Mouse (Mus musculus) liver, embryonic 15.5 days (tissue): ENCODE results near the gene Smim24. TPM values are rescaled to one million over a fixed set of nuclear protein-coding genes. Genes with fewer than 3 reads are reported as not detected.

Experiments used
- ATAC-seq: fragments of 200-750 bp; cut with Nextera tagmentation; 2 replicates; pipeline ENCODE4 v1.8.0; 2017; ENCODE audit warnings: moderate number of reproducible peaks, mild to moderate bottlenecking, moderate library complexity; ENCODE audit not compliant: insufficient read depth
- H3K27ac ChIP-seq: fragments of 300-500 bp; sonication (generic); replicated peaks from 2 replicates; pipeline ENCODE4 v1.5.1; 2015; ENCODE audit warnings: mild to moderate bottlenecking, inconsistent platforms
- H3K27me3 ChIP-seq: fragments of 300-500 bp; sonication (generic); 2 replicates; pipeline ENCODE4 v1.6.1; 2015; ENCODE audit warnings: mild to moderate bottlenecking, inconsistent platforms
- H3K36me3 ChIP-seq: fragments of 300-500 bp; sonication (generic); replicated peaks from 2 replicates; pipeline ENCODE4 v1.6.1; 2015; ENCODE audit warnings: moderate library complexity, mild to moderate bottlenecking, inconsistent platforms
- H3K4me1 ChIP-seq: fragments of 300-500 bp; sonication (generic); replicated peaks from 2 replicates; pipeline ENCODE4 v1.6.1; 2015; ENCODE audit warnings: inconsistent platforms
- H3K4me2 ChIP-seq: fragments of 300-500 bp; sonication (generic); 2 replicates; pipeline ENCODE4 v1.6.1; 2015; ENCODE audit warnings: moderate library complexity, mild to moderate bottlenecking, inconsistent platforms
- H3K4me3 ChIP-seq: fragments of 300-500 bp; sonication (generic); replicated peaks from 2 replicates; pipeline ENCODE4 v1.5.1; 2015; ENCODE audit warnings: mild to moderate bottlenecking, inconsistent platforms
- H3K9ac ChIP-seq: fragments of 300-500 bp; sonication (generic); 2 replicates; pipeline ENCODE4 v1.6.1; 2015; ENCODE audit warnings: moderate library complexity, mild to moderate bottlenecking, inconsistent platforms
- H3K9me3 ChIP-seq: fragments of 300-500 bp; sonication (generic); replicated peaks from 2 replicates; pipeline ENCODE4 v1.6.1; 2016; ENCODE audit warnings: inconsistent platforms
- WGBS: fragments of 180-500 bp; shearing (Covaris S2); methylation state at CpG from one replicate; pipeline ENCODE4 v1.1.7; 2015; ENCODE audit warnings: mixed read lengths; ENCODE audit not compliant: insufficient replicate concordance; 5-methylcytosine and 5-hydroxymethylcytosine counted together
- polyA plus RNA-seq: library from polyadenylated mRNA; unstranded; fragments of >200 nt; fragmentation: Nextera tagmentation; extraction: Ambion mirVana; gene quantifications from 2 replicates; pipeline ENCODE4 v1.2.1, GENCODE M21; 2015

The Smim24 gene
- polyA plus RNA-seq, 1 experiment from 2014 or later: 1.9 TPM

DNA sequence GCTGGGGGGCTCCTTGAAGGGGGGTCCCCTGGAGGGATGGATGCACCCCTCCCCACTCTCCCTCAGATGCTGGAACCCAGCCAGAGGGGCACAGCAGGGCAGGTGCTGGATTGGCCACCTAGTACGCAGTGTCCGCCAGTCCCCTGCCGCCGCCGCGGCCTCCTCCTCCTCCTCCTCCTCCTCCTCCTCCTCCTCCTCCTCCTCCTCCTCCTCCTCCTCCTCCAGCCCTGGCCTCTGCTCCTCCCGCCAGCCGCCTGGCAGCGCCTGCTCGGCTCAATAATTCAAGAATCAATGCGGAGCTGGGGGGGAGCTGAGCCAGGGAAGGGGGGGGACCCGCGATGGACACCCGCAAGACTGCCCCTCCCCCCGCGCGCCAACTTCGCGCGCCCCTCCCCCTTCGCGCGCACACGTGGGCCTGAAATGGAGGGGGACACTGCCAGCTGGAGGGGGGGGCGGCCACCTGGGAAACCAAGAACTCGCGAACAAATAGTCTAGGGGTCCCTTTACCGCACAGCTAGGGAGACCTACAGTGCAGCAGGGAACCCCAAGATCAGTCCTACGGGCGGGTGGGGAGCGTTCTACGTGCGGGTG lies 33.3 kb downstream of the Smim24 start:
- Histone ChIP-seq H3K9ac (peak overlapping the region; percentile 42; the same call in 1 of the 2 replicates), H3K4me2 (peak overlapping the region; percentile 69), H3K27me3 (peaks cover 84% of the 10 kb centered on the region), H3K36me3 (no peaks in the 10 kb centered on the region), H3K27ac (no peak overlapping the region), H3K4me1 (peaks cover 53% of the 10 kb centered on the region), H3K9me3 (no peaks in the 10 kb centered on the region), H3K4me3 (peak overlapping the region; percentile 59)
- 1% methylated on average over 28 of the region's 33 CpGs for WGBS
- ATAC-seq: no peak

DNA sequence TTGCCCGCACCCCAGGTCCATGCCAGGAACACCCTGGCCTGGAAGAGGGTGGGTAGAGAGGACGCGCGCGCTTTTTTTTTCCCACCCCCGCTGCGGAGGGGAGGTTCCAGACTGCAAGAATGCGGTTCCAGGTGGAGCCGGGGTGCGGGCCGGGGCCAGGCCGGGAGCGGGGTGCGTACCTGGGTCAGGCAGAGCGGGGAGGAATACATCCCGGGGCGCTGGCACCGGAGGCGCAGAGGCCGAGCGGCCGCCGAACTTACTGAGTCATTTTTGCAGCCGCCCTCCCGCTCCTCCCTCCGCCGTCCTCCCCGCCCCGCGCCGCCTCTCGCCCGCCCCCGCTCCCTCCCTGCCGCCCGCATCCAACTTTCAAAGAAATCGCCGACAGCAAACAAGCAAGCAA lies 34.0 kb downstream of the Smim24 start:
- H3K9me3 ChIP-seq: no peaks in the 10 kb centered on the region
- H3K4me2 ChIP-seq: peak overlapping the region; percentile 69
- H3K27me3 ChIP-seq: peaks cover 91% of the 10 kb centered on the region
- WGBS: 2% methylated on average over 36 of the region's 38 CpGs
- peak overlapping the region; percentile 42; the same call in 1 of the 2 replicates for H3K9ac ChIP-seq
- H3K27ac ChIP-seq: no peak overlapping the region
- no peak for ATAC-seq
- H3K4me1 ChIP-seq: peaks cover 60% of the 10 kb centered on the region
- H3K36me3 ChIP-seq: no peaks in the 10 kb centered on the region
- peak overlapping the region; percentile 59 for H3K4me3 ChIP-seq

DNA sequence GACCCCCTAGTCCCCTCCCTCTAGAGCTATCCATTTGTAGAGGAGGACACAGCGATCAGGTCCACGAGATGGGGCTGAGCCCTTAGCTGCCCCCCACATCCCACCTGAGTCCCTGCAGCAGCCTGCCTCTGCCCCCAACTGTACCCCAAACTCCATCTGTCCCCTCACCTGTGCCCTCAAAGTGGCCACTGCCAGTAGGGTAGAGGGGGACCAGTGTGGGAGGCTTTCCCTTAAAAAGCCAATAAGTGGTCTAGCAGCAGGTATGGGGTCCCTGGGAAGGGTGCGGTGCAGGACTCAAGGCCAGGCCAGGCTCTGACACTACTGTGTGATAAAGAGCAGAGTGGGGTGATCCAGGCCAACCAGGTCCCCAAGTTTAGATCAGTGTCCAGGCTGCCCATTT lies 34.5 kb downstream of the Smim24 start:
- no peak overlapping the region for H3K27ac ChIP-seq
- WGBS: 41% methylated on average over 3 of the region's 3 CpGs
- H3K9ac ChIP-seq: no peak overlapping the region
- peak overlapping the region; percentile 69 for H3K4me2 ChIP-seq
- peak overlapping the region; percentile 59; the same call in 1 of the 2 replicates for H3K4me3 ChIP-seq
- H3K9me3 ChIP-seq: no peaks in the 10 kb centered on the region
- peaks cover 94% of the 10 kb centered on the region for H3K27me3 ChIP-seq
- no peaks in the 10 kb centered on the region for H3K36me3 ChIP-seq
- H3K4me1 ChIP-seq: peaks cover 62% of the 10 kb centered on the region
- ATAC-seq: no peak

DNA sequence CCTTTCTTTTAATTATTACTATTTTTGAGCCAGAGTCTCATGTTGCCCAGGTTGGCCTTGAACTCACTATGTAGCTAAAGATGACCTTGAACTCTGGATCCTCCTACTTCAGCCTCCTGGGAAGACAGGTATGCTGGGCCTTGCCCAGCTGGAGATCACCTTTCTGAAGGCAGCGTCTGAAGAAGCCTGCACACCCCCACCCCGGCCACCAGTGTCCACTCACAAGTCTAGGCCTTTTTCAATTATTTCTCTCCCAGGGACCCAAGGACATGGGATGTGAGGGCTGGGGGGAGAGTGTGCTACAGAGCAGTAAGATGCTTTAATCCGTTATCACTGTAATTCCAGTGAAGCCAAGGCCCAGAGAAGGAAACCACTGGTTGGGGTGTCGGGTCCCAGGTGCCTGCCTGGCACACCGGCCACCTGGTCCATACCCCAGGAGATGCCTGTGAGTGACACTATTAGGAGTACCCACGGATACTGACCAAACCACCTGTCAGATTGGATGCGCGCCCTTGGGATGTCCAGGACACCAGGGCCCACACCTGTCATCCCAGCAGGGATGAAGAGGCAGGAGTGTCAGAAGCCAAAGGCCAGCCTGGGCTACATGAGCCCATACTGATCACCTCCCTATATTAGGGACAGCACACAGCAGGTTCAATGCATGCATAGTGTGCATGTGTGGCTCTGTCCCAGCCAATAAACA lies 35.1 kb downstream of the Smim24 start:
- Histone ChIP-seq H3K4me1 (peaks cover 69% of the 10 kb centered on the region), H3K4me2 (no peak overlapping the region), H3K9me3 (no peaks in the 10 kb centered on the region), H3K27me3 (peaks cover 95% of the 10 kb centered on the region), H3K9ac (no peak overlapping the region), H3K27ac (no peak overlapping the region), H3K36me3 (no peaks in the 10 kb centered on the region), H3K4me3 (no peak overlapping the region)
- WGBS: 71% methylated on average over 8 of the region's 8 CpGs
- ATAC-seq: no peak

DNA sequence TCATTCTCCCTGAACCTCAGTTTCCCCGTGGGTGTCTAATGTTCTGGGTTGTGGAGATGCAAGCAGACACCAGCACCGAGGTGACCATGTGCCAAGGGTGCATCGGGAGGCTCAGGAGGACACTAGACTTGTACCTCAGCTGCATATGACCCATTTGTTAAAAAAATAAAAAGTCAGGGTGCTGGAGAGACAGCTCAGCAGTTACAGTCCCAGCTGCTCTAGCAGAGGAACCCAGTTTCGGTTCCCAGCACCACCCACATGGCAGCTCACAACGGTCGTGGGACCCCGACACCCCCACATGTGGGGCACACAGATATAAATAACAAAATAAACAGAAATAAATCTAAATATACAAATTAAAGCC lies 35.6 kb downstream of the Smim24 start:
- Histone ChIP-seq H3K4me1 (peaks cover 74% of the 10 kb centered on the region), H3K9me3 (no peaks in the 10 kb centered on the region), H3K36me3 (no peaks in the 10 kb centered on the region), H3K4me2 (no peak overlapping the region), H3K9ac (no peak overlapping the region), H3K4me3 (no peak overlapping the region), H3K27me3 (peaks cover 93% of the 10 kb centered on the region), H3K27ac (no peak overlapping the region)
- WGBS: 65% methylated on average over 7 of the region's 7 CpGs
- ATAC-seq: no peak

DNA sequence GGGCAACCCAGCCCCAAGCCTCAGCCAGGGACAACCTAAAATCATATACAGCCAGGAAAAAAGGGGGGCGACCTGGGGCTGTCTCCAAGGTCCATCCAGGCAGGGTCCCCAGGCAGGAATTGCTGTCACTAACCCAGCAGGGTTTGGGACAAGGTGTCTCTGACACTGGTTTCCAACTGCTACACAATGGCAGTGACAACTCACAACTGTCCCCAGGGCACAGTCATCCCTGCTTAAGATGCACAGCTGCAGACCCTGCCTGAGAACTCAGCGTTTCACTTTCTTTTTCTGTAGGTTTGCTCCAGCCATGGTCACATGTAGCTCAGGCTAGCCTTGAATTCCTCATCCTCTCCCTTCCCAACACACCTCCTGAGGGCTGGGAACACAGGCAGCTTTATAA lies 36.2 kb downstream of the Smim24 start:
- Histone ChIP-seq H3K9me3 (no peaks in the 10 kb centered on the region), H3K4me1 (peaks cover 80% of the 10 kb centered on the region), H3K4me2 (peak overlapping the region; percentile 97), H3K27ac (no peak overlapping the region), H3K4me3 (peak overlapping the region; percentile 79; the same call in 1 of the 2 replicates), H3K36me3 (no peaks in the 10 kb centered on the region), H3K27me3 (peaks cover 87% of the 10 kb centered on the region), H3K9ac (no peak overlapping the region)
- no peak for ATAC-seq
- WGBS: 30% methylated on average over 2 of the region's 2 CpGs

DNA sequence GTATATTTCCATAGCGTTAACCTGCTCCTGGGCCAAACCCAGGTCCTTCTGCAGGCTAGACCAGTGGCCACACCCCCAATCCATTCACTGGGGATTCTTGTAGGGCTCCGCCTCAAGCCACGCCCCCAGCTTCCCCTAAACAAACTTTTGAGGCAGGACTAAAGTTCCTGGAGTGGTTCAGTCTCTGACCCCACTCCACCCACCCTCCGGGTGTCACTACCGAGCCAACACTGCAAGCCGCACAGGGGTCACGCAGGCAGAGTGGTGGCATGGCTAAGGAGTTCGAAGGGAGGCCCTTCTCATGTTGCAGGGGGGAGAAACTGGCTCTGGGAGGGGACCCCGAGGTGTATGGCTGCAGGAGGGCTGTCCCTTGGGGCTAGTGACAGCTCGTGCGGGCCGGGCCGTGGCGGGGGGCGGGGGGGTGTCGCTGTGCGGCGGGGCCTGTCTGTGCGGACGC lies 36.8 kb downstream of the Smim24 start:
- ATAC-seq: peak; percentile 47
- H3K4me2 ChIP-seq: peak overlapping the region; percentile 97
- peak overlapping the region; percentile 86 for H3K27ac ChIP-seq
- no peaks in the 10 kb centered on the region for H3K9me3 ChIP-seq
- H3K9ac ChIP-seq: peak overlapping the region; percentile 66
- WGBS: 0% methylated on average over 20 of the region's 20 CpGs
- peaks cover 82% of the 10 kb centered on the region for H3K27me3 ChIP-seq
- peak overlapping the region; percentile 79 for H3K4me3 ChIP-seq
- H3K36me3 ChIP-seq: no peaks in the 10 kb centered on the region
- H3K4me1 ChIP-seq: peaks cover 82% of the 10 kb centered on the region

DNA sequence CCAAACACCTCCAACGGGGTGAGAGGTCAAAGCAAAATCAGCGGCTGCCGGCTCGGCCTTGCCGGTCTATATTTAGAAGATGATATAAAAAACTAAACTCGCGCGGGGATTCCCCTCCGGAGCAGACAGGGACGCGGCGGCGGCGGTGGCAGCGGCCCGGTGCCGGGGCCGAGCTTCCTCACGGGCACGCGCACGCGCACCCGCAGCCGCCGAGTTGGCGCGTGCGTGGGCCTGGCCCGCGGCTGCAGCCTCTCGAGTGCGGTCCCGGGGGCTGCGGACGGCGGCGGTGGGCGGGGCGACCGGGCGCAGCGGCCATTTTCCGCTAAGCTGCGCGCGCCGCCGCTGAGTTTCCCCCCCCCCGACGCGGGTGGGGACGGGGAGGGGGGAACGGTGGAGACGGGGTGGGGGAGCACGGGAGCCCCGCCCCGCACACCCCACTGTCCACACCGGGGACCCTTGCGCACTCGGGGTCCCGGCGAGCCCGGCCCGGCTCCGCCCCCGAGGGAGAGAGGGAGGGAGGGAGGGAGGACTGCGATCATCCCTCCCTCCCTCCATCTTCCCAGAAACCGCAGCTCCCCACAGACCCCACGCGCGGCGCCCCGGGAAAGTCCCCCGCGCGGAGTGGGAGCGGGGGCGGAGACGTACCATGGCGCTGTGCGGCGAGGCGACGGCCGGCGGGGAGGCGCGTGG lies 37.4 kb downstream of the Smim24 start:
- Histone ChIP-seq H3K9ac (peak overlapping the region; percentile 66), H3K4me2 (peak overlapping the region; percentile 97), H3K4me1 (peaks cover 76% of the 10 kb centered on the region), H3K9me3 (no peaks in the 10 kb centered on the region), H3K27ac (peak overlapping the region; percentile 86), H3K4me3 (peak overlapping the region; percentile 79), H3K27me3 (peaks cover 75% of the 10 kb centered on the region), H3K36me3 (no peaks in the 10 kb centered on the region)
- under 1% methylated on average over 71 of the region's 89 CpGs for WGBS
- peak; percentile 12 for ATAC-seq

DNA sequence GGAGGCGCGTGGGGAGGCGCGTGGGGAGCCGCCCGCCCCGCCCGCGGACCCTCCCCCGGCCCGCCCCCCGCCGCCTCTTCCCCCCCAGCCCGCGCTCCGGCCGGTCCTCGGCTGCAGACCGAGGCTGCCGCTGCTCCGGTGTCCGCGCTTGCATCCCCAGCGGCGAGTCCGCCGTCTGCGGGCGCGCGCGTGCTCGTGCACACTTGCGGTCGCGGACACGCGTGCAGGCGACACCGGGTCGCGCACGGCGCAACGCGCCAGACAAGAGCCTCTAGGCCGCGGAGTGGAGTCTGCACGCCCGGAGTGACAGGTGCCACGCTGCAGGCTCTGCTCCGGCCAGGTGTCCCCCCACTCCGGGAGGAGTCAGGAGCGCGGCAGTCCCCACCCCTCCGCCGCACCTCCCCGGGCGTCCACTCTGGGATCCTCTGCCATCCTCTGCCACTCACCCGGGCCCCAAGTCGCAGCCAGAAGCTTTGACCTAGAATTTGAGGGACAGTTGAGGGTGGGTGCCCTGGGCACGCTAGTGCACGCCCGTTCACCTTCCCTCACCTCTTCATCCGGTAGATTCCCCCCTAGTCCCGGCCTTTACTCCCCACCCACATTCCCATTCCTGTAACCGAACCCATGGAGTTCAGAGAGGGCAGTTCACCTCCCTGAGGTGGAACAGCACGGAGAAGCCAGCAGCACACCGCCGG lies 38.1 kb downstream of the Smim24 start:
- 1% methylated on average over 68 of the region's 70 CpGs for WGBS
- Histone ChIP-seq H3K4me2 (peak overlapping the region; percentile 97), H3K36me3 (no peaks in the 10 kb centered on the region), H3K4me1 (peaks cover 72% of the 10 kb centered on the region), H3K27me3 (peaks cover 68% of the 10 kb centered on the region), H3K9ac (peak overlapping the region; percentile 66), H3K27ac (peak overlapping the region; percentile 86), H3K9me3 (no peaks in the 10 kb centered on the region), H3K4me3 (peak overlapping the region; percentile 79)
- ATAC-seq: peak; percentile 1; the same call in 1 of the 2 replicates

DNA sequence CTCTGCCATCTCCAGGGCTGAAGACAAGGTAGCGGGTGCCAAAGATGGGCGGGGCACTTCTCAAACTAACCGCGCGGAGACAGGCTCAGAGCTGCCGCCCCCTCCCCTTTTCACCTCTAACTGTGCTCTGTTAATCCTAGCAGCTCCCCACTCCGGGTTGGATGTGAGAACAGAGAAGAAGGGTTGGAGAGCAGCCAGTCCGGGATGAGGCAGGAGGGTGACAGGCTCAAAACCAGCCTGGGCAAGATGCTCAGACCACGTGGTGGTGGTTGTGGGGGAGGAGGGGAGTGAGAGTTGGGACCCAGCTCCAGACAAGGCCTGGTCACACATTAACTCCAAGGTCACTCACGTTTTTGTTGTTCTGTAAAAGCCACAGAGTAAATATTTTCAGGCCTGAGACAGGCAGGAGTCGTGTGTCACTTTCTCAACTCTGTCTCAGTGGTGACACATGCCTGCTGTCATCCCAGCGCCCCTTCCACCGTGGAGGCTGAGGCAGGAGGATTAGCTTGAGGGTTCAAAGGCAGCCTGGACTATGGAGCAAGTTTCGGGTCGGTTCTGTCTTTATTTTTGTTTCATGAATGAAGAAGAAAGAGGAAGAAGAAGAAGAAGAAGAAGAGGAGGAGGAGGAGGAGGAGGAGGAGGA lies 38.8 kb downstream of the Smim24 start:
- Histone ChIP-seq H3K4me2 (peak overlapping the region; percentile 97), H3K27ac (no peak overlapping the region), H3K9me3 (no peaks in the 10 kb centered on the region), H3K36me3 (no peaks in the 10 kb centered on the region), H3K4me3 (peak overlapping the region; percentile 79), H3K9ac (no peak overlapping the region), H3K27me3 (peaks cover 62% of the 10 kb centered on the region), H3K4me1 (peaks cover 68% of the 10 kb centered on the region)
- ATAC-seq: no peak
- 12% methylated on average over 15 of the region's 15 CpGs for WGBS
